Mouse (Mus musculus): ENCODE data around the gene 1700001K19Rik. TPM values are rescaled to one million over a fixed set of nuclear protein-coding genes. Genes with fewer than 3 reads are reported as not detected.
"Not testable (repeated sequence)": the region's sequence is repeated elsewhere in the genome, so short reads cannot be mapped to it uniquely, and the experiment has no call there.

1700001K19Rik gene
- total and polyA plus RNA-seq, 3 experiments: 0.29 TPM; not detected in 2

DNA sequence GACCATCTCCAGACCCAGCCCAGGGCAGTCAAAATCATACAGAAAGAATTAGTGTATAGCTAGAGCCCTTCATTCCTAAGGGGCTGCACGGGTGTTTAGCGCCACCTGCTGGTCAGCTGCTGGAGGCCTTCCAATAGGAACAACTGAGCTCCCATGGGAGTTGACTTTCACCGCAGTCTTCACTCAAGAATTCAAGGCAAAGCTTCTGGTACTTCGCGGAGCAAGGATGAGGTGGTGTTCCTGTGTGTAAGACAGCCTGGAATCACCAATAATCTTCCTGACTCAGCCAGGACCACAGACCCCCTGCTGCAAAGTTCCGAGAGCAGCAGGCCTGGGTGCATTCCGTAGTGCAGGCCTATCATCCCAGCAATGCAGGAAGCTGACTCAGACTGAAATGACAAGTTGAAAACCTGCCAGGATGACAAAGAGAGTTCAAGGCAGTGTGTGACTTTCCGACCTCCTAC lies 20.6 kb upstream of the 1700001K19Rik start (continued):
- TF ChIP-seq BHLHE40 (IDR thresholded peaks at IDR 0.05; ENCODE audit: borderline replicate concordance, low read depth, low read length) (no peak; the same call in 1 of the 2 replicates), TCF12 (IDR thresholded peaks at IDR 0.05; ENCODE audit: low read depth, low read length) (no peak)

DNA sequence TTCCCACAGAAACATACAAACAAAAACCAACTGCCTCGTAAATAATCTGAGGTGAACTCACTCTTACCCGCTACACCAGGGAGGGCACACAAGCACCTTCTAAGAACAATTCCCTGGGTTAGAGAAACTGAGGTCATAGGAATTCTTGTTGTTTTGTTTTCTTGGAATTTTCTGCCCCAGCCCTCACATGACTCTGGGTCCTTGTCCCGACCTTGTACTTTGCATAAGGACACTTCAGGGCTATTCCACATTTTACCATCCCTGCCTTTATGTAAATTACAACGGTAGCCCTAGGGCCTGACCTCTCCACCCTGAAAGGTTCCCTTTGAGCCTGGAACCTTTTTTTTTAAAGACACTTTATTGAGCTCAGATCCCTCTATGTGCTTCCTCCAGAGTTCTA lies 20.1 kb upstream of the 1700001K19Rik start, which contains the start of gene Hsp90aa1:
TSS of gene Hsp90aa1 (minus strand) at position 173 of the 400 bp plus-strand sequence.
- Histone ChIP-seq H3K27ac (ENCODE audit: control insufficient read depth, low read depth, low read length) (peak within 1 kb of the TSS; percentile 85), H3K4me3 (ENCODE audit: control insufficient read depth in 1 of 2, insufficient read depth in 1 of 2, low read depth in 2 of 2, low read length in 2 of 2) (peak within 1 kb of the TSS; percentile 43 to 50), H3K27me3 (ENCODE audit: control insufficient read depth in 1 of 2, insufficient read depth in 2 of 2, low read length in 2 of 2) (no peaks in the 10 kb centered on the region), H3K79me2 (ENCODE audit: control insufficient read depth, insufficient read depth, low read length, poor library complexity) (no peaks in the 10 kb centered on the region; the same call in 1 of the 2 replicates), H3K4me1 (ENCODE audit: control insufficient read depth in 1 of 2, insufficient read depth in 2 of 2, low read length in 2 of 2) (peaks cover 21 to 44% of the 10 kb centered on the region in 2 experiments), H3K36me3 (ENCODE audit: control insufficient read depth in 1 of 2, insufficient read depth in 2 of 2, low read length in 2 of 2) (peaks cover 0 to 40% of the 10 kb centered on the region in 2 experiments; a peak in 2 of 4 replicates), H3K9me3 (replicated peaks; ENCODE audit: insufficient read depth, low read length) (no peaks in the 10 kb centered on the region), H3K9ac (ENCODE audit: control insufficient read depth, low read depth, low read length, poor library complexity, severe bottlenecking) (peak within 1 kb of the TSS; percentile 59)
- DNase-seq (ENCODE audit: low read depth, low spot score): no peak
- TF ChIP-seq TCF12 (IDR thresholded peaks at IDR 0.05; ENCODE audit: low read depth, low read length) (no peak), ZKSCAN1 (IDR thresholded peaks at IDR 0.05; ENCODE audit: low read depth, low read length) (no peak), ZNF384 (IDR thresholded peaks at IDR 0.05; ENCODE audit: low read depth, low read length) (0 out of 2 replicates have a peak, but pooled peaks have one; percentile 5), MAX (IDR thresholded peaks at IDR 0.05; ENCODE audit: low read length) (0 out of 2 replicates have a peak, but pooled peaks have one; percentile 25), CHD1 (IDR thresholded peaks at IDR 0.05; ENCODE audit: low read depth, low read length) (0 out of 2 replicates have a peak, but pooled peaks have one; percentile 47), GATA1 (IDR thresholded peaks at IDR 0.05; ENCODE audit: low read depth, low read length) (0 out of 2 replicates have a peak, but pooled peaks have one; percentile 35), CHD2 (IDR thresholded peaks at IDR 0.05; ENCODE audit: low read length) (no peak), RAD21 (IDR thresholded peaks at IDR 0.05; ENCODE audit: low read depth, low read length) (no peak)

DNA sequence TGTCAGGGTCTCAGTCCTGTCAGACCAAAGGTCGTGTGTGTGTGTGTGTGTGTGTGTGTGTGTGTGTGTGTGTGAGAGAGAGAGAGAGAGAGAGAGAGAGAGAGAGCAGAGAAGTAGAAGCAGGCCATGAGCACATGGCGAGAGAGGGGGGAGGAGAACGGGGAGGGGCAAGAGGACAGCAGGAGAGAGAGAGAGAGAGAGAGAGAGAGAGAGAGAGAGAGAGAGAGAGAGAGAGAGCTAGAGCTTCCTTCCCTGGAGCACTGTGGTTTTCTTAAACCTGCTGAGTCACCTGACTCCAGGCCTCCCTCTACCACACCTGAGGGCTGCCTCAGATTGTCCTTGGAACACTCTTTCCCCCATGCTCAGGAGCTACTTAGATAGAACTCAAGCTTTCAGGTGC lies 18.9 kb upstream of the 1700001K19Rik start:
- Histone ChIP-seq H3K9ac (ENCODE audit: control insufficient read depth, low read depth, low read length, poor library complexity, severe bottlenecking) (peak overlapping the region; percentile 74), H3K4me3 (ENCODE audit: control insufficient read depth in 1 of 2, insufficient read depth in 1 of 2, low read depth in 2 of 2, low read length in 2 of 2) (peak overlapping the region in 1 of 2 experiments; percentile 9; a peak in 1 of 4 replicates)
- peak; percentile 87 for DNase-seq (ENCODE audit: low read depth, low spot score)

More for the DNA sequence above, 18.9 kb upstream of the 1700001K19Rik start:
- not testable (repeated sequence) for H3K27me3 ChIP-seq (ENCODE audit: control insufficient read depth in 1 of 2, insufficient read depth in 2 of 2, low read length in 2 of 2); H3K79me2 ChIP-seq (ENCODE audit: control insufficient read depth, insufficient read depth, low read length, poor library complexity); H3K9me3 ChIP-seq (replicated peaks; ENCODE audit: insufficient read depth, low read length)
- TF ChIP-seq ZMIZ1 (IDR thresholded peaks at IDR 0.05; ENCODE audit: low read depth, low read length) (0 out of 2 replicates have a peak, but pooled peaks have one; percentile 10), GATA1 (IDR thresholded peaks at IDR 0.05; ENCODE audit: low read depth, low read length) (0 out of 2 replicates have a peak, but pooled peaks have one; percentile 5), EP300 (IDR thresholded peaks at IDR 0.05; ENCODE audit: low read depth in 1 of 2, low read length in 2 of 2) (peak; percentile 55 to 62; a peak in 3 of 4 replicates), SIN3A (IDR thresholded peaks at IDR 0.05; ENCODE audit: low read length) (peak; percentile 77; the same call in 1 of the 2 replicates), GABPA (IDR thresholded peaks at IDR 0.05; ENCODE audit: low read depth, low read length) (peak; percentile 87), POLR2A (IDR thresholded peaks at IDR 0.05; ENCODE audit: control insufficient read depth in 1 of 2, insufficient read depth in 1 of 2, low read depth in 1 of 2, low read length in 2 of 2, poor library complexity in 1 of 2) (peak in 1 of 2 experiments; percentile 60; a peak in 2 of 4 replicates), HCFC1 (IDR thresholded peaks at IDR 0.05; ENCODE audit: low read depth, low read length) (peak; percentile 60; the same call in 1 of the 2 replicates), MYC (IDR thresholded peaks at IDR 0.05; ENCODE audit: low read depth, low read length) (peak; percentile 99), RCOR1 (IDR thresholded peaks at IDR 0.05; ENCODE audit: low read depth, low read length) (0 out of 2 replicates have a peak, but pooled peaks have one; percentile 28), TCF12 (IDR thresholded peaks at IDR 0.05; ENCODE audit: low read depth, low read length) (peak; percentile 47; the same call in 1 of the 2 replicates), ETS1 (IDR thresholded peaks at IDR 0.05; ENCODE audit: low read depth, low read length) (peak; percentile 86), NELFE (IDR thresholded peaks at IDR 0.05; ENCODE audit: low read depth, low read length) (peak; percentile 21; the same call in 1 of the 2 replicates), USF1 (IDR thresholded peaks at IDR 0.05; ENCODE audit: low read depth, low read length) (peak; percentile 70), JUND (IDR thresholded peaks at IDR 0.05; ENCODE audit: low read depth, low read length) (peak; percentile 100), MAX (IDR thresholded peaks at IDR 0.05; ENCODE audit: low read length) (peak; percentile 90), MAFK (IDR thresholded peaks at IDR 0.05; ENCODE audit: borderline replicate concordance, low read depth, low read length) (0 out of 2 replicates have a peak, but pooled peaks have one; percentile 58), MAZ (IDR thresholded peaks at IDR 0.05; ENCODE audit: low read depth, low read length) (peak; percentile 92), MXI1 (IDR thresholded peaks at IDR 0.05; ENCODE audit: low read depth, low read length) (peak; percentile 78), BHLHE40 (IDR thresholded peaks at IDR 0.05; ENCODE audit: borderline replicate concordance, low read depth, low read length) (peak; percentile 49; the same call in 1 of the 2 replicates), TBP (IDR thresholded peaks at IDR 0.05; ENCODE audit: low read depth, low read length) (peak; percentile 71)
- Histone ChIP-seq H3K36me3 (ENCODE audit: control insufficient read depth in 1 of 2, insufficient read depth in 2 of 2, low read length in 2 of 2) (peaks cover 0 to 43% of the 10 kb centered on the region in 2 experiments; a peak in 2 of 4 replicates), H3K4me1 (ENCODE audit: control insufficient read depth in 1 of 2, insufficient read depth in 2 of 2, low read length in 2 of 2) (peaks cover 21 to 50% of the 10 kb centered on the region in 2 experiments), H3K27ac (ENCODE audit: control insufficient read depth, low read depth, low read length) (peak overlapping the region; percentile 85)
